Mouse (Mus musculus) ES-Bruce4 (cell line): ENCODE results near the gene Slc5a6.

Experiments
- CTCF ChIP-seq: IDR thresholded peaks from one replicate; pipeline ENCODE4 v1.8.1; 2011; ENCODE audit warnings: low read depth, low read length
- EP300 ChIP-seq: IDR thresholded peaks from 2 replicates; pipeline ENCODE4 v1.6.1; 2011; ENCODE audit warnings: low read depth, low read length; ENCODE audit not compliant: insufficient read depth
- POLR2A ChIP-seq: IDR thresholded peaks from one replicate; pipeline ENCODE4 v1.8.1; 2011; ENCODE audit warnings: low read length; ENCODE audit not compliant: insufficient read depth

GRCm38 (mm10) chr5:31024641-31025040 lies 24.1 kb downstream of the Slc5a6 start:
- no peak for TF ChIP-seq EP300
- no peak for TF ChIP-seq POLR2A
- no peak for TF ChIP-seq CTCF
